Mouse (Mus musculus) gastrocnemius, postnatal 14 days (tissue): ENCODE results near the gene Dhx32. TPM values are rescaled to one million over a fixed set of nuclear protein-coding genes. Genes with fewer than 3 reads are reported as not detected.
"Not testable (repeated sequence)": the region's sequence is repeated elsewhere in the genome, so short reads cannot be mapped to it uniquely, and the experiment has no call there.

Experiments used
- DNase-seq: peaks from one replicate; pipeline ENCODE4 v3.0.0; 2021; ENCODE audit warnings: mixed read lengths
- intact Hi-C: fragments of 180-260 bp; cut with DNase I; formaldehyde crosslinking; loops from one replicate; pipeline ENCODE4 v1.15.1; 2025; ENCODE audit warnings: low total_unique reads
- total RNA-seq, 2 experiments: library from RNA; stranded (reverse); gene quantifications; 2 replicates each; pipeline ENCODE4 v1.2.3; 2021

Dhx32 gene
- total RNA-seq, 2 experiments from 2014 or later = 25.7 to 33.6 TPM

GRCm38 (mm10) chr7:133731971-133732645 lies 50.4 kb downstream of the Dhx32 start:
- DNase-seq = no peak
- intact Hi-C loops = no loop called here

DNA sequence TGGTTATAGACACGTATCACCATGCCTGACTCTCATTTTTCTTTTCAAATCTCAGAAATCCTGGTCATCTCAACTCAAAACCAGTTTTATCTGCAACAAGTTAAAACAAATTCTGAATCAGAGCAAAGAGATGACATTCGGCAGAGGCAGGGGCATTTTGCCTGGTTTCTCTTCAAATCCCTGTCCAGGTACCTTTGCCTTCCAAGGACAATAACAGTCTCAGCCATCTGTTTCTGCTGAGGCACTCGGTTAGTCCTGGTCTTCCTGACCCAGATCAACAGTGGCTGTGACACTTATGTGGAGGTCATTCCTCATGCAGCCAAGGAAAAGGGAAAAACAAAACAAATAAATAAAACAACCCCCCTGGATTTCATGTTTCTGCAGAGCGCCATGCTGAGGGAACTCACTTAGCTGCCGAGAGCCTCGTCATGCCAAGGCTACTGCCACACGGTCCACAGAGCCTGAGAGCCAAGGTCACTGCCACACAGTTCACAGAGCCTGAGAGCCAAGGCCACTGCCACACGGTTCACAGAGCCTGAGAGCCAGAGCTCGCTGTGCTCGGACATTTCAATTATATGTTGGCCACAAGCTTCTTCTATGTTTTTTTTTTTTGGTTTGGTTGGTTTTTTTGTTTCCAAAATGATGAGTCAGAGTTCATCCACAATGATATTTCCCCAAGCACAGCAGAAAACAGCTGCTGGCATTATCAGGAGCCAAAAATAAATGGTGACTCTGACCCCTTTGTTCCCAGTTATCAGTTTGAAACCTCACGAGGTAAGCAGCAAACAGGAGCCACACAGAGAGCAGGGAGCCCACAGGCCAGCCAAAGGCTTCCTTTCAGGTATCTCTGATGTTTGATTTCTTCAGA lies 52.0 kb downstream of the Dhx32 start:
- intact Hi-C loops = no loop called here
- DNase-seq = no peak

GRCm38 (mm10) chr7:133729351-133729750 lies 53.2 kb downstream of the Dhx32 start:
- intact Hi-C loops = no loop called here
- DNase-seq = no peak

DNA sequence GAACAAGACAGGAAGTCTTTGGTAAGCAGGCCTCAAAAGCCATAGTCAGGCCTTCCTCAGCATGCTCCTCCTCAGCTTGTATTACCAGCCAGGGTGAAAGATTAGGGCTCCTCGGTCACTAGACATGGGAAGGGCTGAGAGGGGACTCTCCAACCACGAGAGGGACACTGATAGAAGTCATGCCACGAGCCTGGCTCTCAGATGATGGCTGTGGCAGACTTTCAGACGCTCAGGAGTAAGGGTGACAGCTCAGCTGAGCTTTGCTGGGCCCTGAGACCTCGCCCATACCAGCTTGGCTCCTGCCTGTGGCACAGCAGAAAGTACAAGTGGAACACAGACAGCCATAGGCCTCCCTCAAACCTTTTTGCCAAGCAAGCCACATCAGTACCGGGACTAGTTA lies 55.5 kb downstream of the Dhx32 start:
- DNase-seq = no peak
- intact Hi-C loops = no loop called here

DNA sequence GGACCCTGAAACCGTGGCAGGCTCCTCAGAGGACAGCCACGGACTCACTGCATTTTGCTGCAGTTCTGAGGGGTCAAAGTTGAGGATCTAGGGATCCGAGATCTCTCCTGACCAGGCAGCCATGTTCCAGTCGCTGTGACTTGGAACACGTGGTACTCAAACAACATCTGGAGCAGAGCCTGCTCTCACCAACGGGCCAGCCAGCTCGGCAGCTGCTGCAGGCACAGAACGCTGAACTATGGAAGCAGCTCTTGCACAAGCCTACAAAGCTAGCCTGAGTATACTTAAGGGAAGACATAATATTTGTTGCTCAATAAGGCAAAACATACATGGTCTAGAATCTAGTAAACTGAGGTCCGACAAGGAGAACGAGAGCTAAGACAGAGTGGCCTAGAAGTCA lies 57.0 kb downstream of the Dhx32 start:
- intact Hi-C loops = no loop called here
- DNase-seq = peak; percentile 61

- intact Hi-C loops = loop anchor here (5.0 kb wide), 1 partner anchor 47 kb away; no protein-coding TSS in a partner anchor
- no peak for DNase-seq
These were observed 57.7 kb downstream of the Dhx32 start for GRCm38 (mm10) chr7:133724844-133725243.

- no peak for DNase-seq
- intact Hi-C loops = loop anchor here (5.0 kb wide), 1 partner anchor 52 kb away; no protein-coding TSS in a partner anchor
These were observed 61.9 kb downstream of the Dhx32 start for GRCm38 (mm10) chr7:133720616-133721015.

DNA sequence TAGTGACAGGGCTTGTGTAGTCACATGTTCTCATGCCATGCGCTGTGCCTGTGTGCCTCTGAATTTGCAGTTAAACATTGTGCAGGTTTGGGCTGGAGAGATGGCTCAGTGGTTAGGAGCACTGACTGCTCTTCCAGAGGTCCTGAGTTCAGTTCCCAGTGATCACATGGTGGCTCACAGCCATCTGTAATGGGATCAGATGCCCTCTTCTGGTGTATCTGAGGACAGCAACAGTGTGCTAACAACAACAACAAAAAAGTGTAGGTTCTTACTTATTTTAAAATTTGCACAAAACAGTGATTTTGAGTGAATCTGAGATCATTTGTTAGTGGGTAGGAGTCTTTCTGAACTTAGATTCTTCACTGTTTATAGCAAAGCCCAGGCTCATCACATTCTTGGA lies 63.9 kb downstream of the Dhx32 start:
- no peak for DNase-seq
- intact Hi-C loops = no loop called here

GRCm38 (mm10) chr7:133715387-133715786 lies 67.1 kb downstream of the Dhx32 start:
- no peak for DNase-seq
- intact Hi-C loops = no loop called here

GRCm38 (mm10) chr7:133707301-133707700 lies 75.2 kb downstream of the Dhx32 start:
- DNase-seq = no peak
- intact Hi-C loops = no loop called here

GRCm38 (mm10) chr7:133703906-133704305 lies 78.6 kb downstream of the Dhx32 start:
- intact Hi-C loops = no loop called here
- DNase-seq = no peak

DNA sequence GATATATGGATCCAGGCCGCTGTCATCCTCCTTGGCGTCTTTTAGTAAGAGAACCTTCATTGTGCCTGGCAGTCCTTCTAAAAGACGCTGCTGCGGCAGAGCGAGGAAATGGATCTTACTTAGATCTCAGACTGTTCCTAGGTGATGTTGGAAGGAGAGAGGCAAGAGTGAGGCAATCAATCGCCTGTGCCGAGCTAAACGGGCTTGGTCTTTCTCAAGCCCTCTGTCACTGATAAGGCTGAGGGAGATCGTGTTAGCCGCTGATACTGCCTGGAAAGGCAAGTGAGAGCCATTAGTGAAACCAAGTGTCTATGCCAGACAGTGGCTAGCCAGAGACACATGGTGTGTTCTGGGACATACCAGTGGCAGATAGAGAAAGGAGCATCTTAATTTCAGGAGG lies 80.2 kb downstream of the Dhx32 start:
- intact Hi-C loops = no loop called here
- no peak for DNase-seq

DNA sequence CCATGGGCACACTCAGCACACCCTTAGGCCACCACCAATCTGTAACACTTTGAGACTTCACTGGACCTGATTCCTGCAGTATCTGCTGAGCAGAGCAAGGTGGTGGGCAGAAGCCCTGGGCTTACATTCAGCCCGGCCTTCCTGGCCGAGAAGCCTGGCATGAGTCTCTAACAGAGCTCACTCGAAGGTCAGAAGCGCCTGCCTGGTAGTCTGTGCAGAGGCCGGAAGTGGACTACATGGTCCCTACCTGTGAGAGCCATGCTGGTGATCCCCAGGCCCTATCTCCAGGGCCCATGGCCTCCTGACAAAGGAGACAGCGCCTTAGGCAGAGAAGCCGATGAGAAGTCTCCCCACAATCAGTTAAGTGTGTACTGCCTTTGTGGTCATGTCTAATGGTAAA lies 81.2 kb downstream of the Dhx32 start:
- intact Hi-C loops = no loop called here
- DNase-seq = no peak

GRCm38 (mm10) chr7:133699885-133700284 lies 82.6 kb downstream of the Dhx32 start:
- intact Hi-C loops = no loop called here
- DNase-seq = no peak

GRCm38 (mm10) chr7:133698021-133698709 lies 84.4 kb downstream of the Dhx32 start:
- DNase-seq = no peak
- intact Hi-C loops = no loop called here

GRCm38 (mm10) chr7:133685644-133686043 lies 96.9 kb downstream of the Dhx32 start:
- DNase-seq, intact Hi-C loops: not testable (repeated sequence)

DNA sequence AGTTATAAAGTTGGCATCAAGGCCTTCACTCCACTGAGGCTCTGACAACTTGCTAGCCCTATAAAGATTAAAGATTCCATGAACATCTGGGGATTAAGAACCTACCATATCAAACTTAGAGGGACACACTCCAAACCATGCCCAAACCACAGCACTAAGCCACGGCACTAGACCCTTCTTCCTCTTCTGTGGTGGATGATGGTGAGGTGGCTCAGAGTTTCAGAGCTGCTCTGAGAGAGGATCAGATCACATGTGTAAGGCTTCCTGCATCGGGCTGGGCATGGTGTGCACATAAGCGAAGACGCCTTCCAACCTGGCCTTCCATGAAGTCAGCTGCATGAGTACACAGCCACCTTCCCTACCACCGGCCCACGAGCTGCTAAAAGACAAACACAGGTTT lies 97.8 kb downstream of the Dhx32 start:
- DNase-seq = no peak
- intact Hi-C loops = no loop called here

- no peak for DNase-seq
- intact Hi-C loops = no loop called here
These were observed 98.4 kb downstream of the Dhx32 start for GRCm38 (mm10) chr7:133684110-133684509.

DNA sequence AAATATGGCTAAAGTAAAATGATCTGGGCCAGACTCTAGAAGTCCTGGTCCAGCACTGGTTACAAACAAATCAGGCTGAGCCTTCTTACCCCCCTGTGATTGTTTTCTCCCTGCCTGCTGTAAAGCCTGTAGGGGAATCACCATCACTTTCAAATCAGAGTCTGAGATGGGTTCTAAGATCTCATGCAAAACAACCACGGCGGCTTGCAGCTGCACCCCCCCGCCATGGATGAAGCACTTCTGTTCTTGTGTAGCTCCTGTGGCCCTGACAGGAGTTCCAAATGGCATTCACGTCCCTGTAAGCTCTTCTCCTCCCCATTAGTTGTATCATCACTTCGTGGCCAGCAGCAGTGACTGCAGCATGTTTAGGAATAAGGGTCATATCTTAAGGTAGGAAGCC lies 98.9 kb downstream of the Dhx32 start:
- DNase-seq = no peak
- intact Hi-C loops = no loop called here

DNA sequence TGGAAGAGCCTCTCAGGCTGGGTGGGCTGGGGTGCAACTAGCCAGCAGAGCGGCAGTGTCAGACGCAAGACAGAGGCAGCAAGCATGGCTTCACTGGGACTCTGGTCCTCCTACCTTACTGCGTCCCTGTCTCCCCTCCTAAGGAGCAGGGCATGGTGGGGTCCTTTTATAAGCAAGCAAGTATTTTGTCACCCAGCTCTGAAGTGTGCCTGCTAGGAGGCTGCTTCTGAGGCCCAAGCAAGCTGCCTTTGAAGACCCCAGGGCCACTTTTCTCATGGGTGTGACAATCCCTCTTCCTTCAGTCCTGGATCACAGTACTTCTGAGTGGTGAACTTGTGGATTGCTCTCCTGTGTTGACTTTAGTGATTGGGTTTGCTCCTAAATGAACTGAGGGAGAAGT lies 102.6 kb downstream of the Dhx32 start, which contains the start of gene Mmp21:
Mmp21 (minus strand) TSS at position 101 of the 400 bp plus-strand sequence.
- no peak for DNase-seq
- intact Hi-C loops = no loop called here
